Mouse (Mus musculus): Measurements from ENCODE around the gene Erc2.
A peak's percentile ranks its signal among the peaks of the same experiment; 100 is the strongest.

Erc2 gene

GRCm38 (mm10) chr14:28060891-28061290 lies 438.7 kb downstream of the Erc2 start:
- DNase-seq (ENCODE audit: low spot score in 2 of 2) = no peak

GRCm38 (mm10) chr14:28061649-28062375 lies 439.6 kb downstream of the Erc2 start:
- DNase-seq (ENCODE audit: low spot score in 2 of 2) = no peak

- DNase-seq (ENCODE audit: low spot score in 2 of 2) = no peak
These were observed 445.8 kb downstream of the Erc2 start for GRCm38 (mm10) chr14:28068021-28068420.

- DNase-seq (ENCODE audit: low spot score in 2 of 2) = no peak
These were observed 447.6 kb downstream of the Erc2 start for GRCm38 (mm10) chr14:28069826-28070225.

GRCm38 (mm10) chr14:28072561-28072960 lies 450.3 kb downstream of the Erc2 start:
- DNase-seq (ENCODE audit: low spot score in 2 of 2) = no peak

- no peak for DNase-seq (ENCODE audit: low spot score in 2 of 2)
These were observed 467.6 kb downstream of the Erc2 start for GRCm38 (mm10) chr14:28089636-28090443.

- DNase-seq (ENCODE audit: low spot score in 2 of 2) = no peak
These were observed 469.1 kb downstream of the Erc2 start for GRCm38 (mm10) chr14:28091367-28091766.

- DNase-seq (ENCODE audit: low spot score in 2 of 2) = no peak
These were observed 471.0 kb downstream of the Erc2 start for GRCm38 (mm10) chr14:28093214-28093613.

GRCm38 (mm10) chr14:28093913-28094312 lies 471.7 kb downstream of the Erc2 start:
- no peak for DNase-seq (ENCODE audit: low spot score in 2 of 2)

GRCm38 (mm10) chr14:28099084-28099483 lies 476.9 kb downstream of the Erc2 start:
- no peak for DNase-seq (ENCODE audit: low spot score in 2 of 2)

- no peak for DNase-seq (ENCODE audit: low spot score in 2 of 2)
These were observed 490.9 kb downstream of the Erc2 start for GRCm38 (mm10) chr14:28113121-28113520.

- DNase-seq (ENCODE audit: low spot score in 2 of 2) = no peak
These were observed 498.6 kb downstream of the Erc2 start for GRCm38 (mm10) chr14:28120851-28121250.

- DNase-seq (ENCODE audit: low spot score in 2 of 2) = no peak
These were observed 504.6 kb downstream of the Erc2 start for GRCm38 (mm10) chr14:28126842-28127241.

- no peak for DNase-seq (ENCODE audit: low spot score in 2 of 2)
These were observed 506.8 kb downstream of the Erc2 start for GRCm38 (mm10) chr14:28128999-28129398.

- DNase-seq (ENCODE audit: low spot score in 2 of 2) = no peak
These were observed 521.8 kb downstream of the Erc2 start for GRCm38 (mm10) chr14:28143998-28144397.

GRCm38 (mm10) chr14:28147201-28147600 lies 525.0 kb downstream of the Erc2 start:
- no peak for DNase-seq (ENCODE audit: low spot score in 2 of 2)

GRCm38 (mm10) chr14:28150942-28151341 lies 528.7 kb downstream of the Erc2 start:
- no peak for DNase-seq (ENCODE audit: low spot score in 2 of 2)

- peak in 1 of 2 experiments; percentile 17 for DNase-seq (ENCODE audit: low spot score in 2 of 2)
These were observed 533.5 kb downstream of the Erc2 start for GRCm38 (mm10) chr14:28155706-28156105.

GRCm38 (mm10) chr14:28160852-28161251 lies 538.6 kb downstream of the Erc2 start:
- DNase-seq (ENCODE audit: low spot score in 2 of 2) = no peak

- DNase-seq (ENCODE audit: low spot score in 2 of 2) = peak; percentile 14 to 24
These were observed 542.6 kb downstream of the Erc2 start for GRCm38 (mm10) chr14:28164642-28165408.

GRCm38 (mm10) chr14:28165621-28166211 lies 543.5 kb downstream of the Erc2 start:
- no peak for DNase-seq (ENCODE audit: low spot score in 2 of 2)

- no peak for DNase-seq (ENCODE audit: low spot score in 2 of 2)
These were observed 548.5 kb downstream of the Erc2 start for GRCm38 (mm10) chr14:28170711-28171110.
